Mouse (Mus musculus): ENCODE data around the gene Med25. TPM values are rescaled to one million over a fixed set of nuclear protein-coding genes. Genes with fewer than 3 reads are reported as not detected.

The Med25 gene
- total and polyA plus RNA-seq, 2 experiments from 2014 or later, result 148 to 151 TPM

- H3K36me3 ChIP-seq (ENCODE audit: insufficient read depth), result peaks cover 23% of the 10 kb centered on the region
- peak; percentile 16; the same call in 1 of the 2 replicates for TF ChIP-seq CTCF (IDR thresholded peaks at IDR 0.05; ENCODE audit: low read depth)
- no peaks in the 10 kb centered on the region for H3K27me3 ChIP-seq (ENCODE audit: insufficient read depth, low read length)
- H3K27ac ChIP-seq (ENCODE audit: low read depth, low read length), result peak within 1 kb of the TSS; percentile 90
- H3K9ac ChIP-seq, result peak within 1 kb of the TSS; percentile 85
- peak within 1 kb of the TSS; percentile 66 for H3K4me3 ChIP-seq (ENCODE audit: low read depth, low read length)
- H3K4me2 ChIP-seq (ENCODE audit: low read depth), result peak within 1 kb of the TSS; percentile 88
- H3K4me1 ChIP-seq (ENCODE audit: insufficient read depth), result peaks cover 6% of the 10 kb centered on the region
- ATAC-seq (peak; percentile 83), DNase-seq (peak; percentile 95)
- under 1% methylated on average over 32 of the region's 32 CpGs for WGBS
- H3K9me3 ChIP-seq (ENCODE audit: low read length), result no peaks in the 10 kb centered on the region
Measured at GRCm38 (mm10) chr7:44857042-44857552, 35.4 kb downstream of the Med25 start, which contains the start of gene Pnkp. Gene Pnkp (plus strand): TSS chr7:44857139.

GRCm38 (mm10) chr7:44856265-44856916 is 36.1 kb downstream of the Med25 start:
- no peak for TF ChIP-seq CTCF (IDR thresholded peaks at IDR 0.05; ENCODE audit: low read depth)
- no peak for ATAC-seq

GRCm38 (mm10) chr7:44855036-44855435 is 37.5 kb downstream of the Med25 start:
- Histone ChIP-seq H3K4me1 (ENCODE audit: insufficient read depth) (peaks cover 11% of the 10 kb centered on the region), H3K36me3 (ENCODE audit: insufficient read depth) (peaks cover 15% of the 10 kb centered on the region), H3K27ac (ENCODE audit: low read depth, low read length) (peak overlapping the region; percentile 80), H3K4me3 (ENCODE audit: low read depth, low read length) (peak overlapping the region; percentile 34), H3K9ac (peak overlapping the region; percentile 49), H3K4me2 (ENCODE audit: low read depth) (peak overlapping the region; percentile 58), H3K9me3 (ENCODE audit: low read length) (no peaks in the 10 kb centered on the region), H3K27me3 (ENCODE audit: insufficient read depth, low read length) (no peaks in the 10 kb centered on the region)
- no peak for DNase-seq
- 35% methylated on average over 10 of the region's 10 CpGs for WGBS
- ATAC-seq, result no peak
- TF ChIP-seq CTCF (IDR thresholded peaks at IDR 0.05; ENCODE audit: low read depth), result no peak

More at GRCm38 (mm10) chr7:44856265-44856916, 36.1 kb downstream of the Med25 start:
- H3K4me2 ChIP-seq (ENCODE audit: low read depth), result peak overlapping the region; percentile 88
- peaks cover 6% of the 10 kb centered on the region for H3K4me1 ChIP-seq (ENCODE audit: insufficient read depth)
- peak overlapping the region; percentile 90 for H3K27ac ChIP-seq (ENCODE audit: low read depth, low read length)
- 66% methylated on average over 9 of the region's 9 CpGs for WGBS
- peaks cover 15% of the 10 kb centered on the region for H3K36me3 ChIP-seq (ENCODE audit: insufficient read depth)
- H3K27me3 ChIP-seq (ENCODE audit: insufficient read depth, low read length), result no peaks in the 10 kb centered on the region
- H3K4me3 ChIP-seq (ENCODE audit: low read depth, low read length), result peak overlapping the region; percentile 66
- H3K9me3 ChIP-seq (ENCODE audit: low read length), result no peaks in the 10 kb centered on the region
- H3K9ac ChIP-seq, result no peak overlapping the region
- no peak for DNase-seq

- H3K4me2 ChIP-seq (ENCODE audit: low read depth), result peak overlapping the region; percentile 58
- no peak for TF ChIP-seq CTCF (IDR thresholded peaks at IDR 0.05; ENCODE audit: low read depth)
- H3K27me3 ChIP-seq (ENCODE audit: insufficient read depth, low read length), result no peaks in the 10 kb centered on the region
- H3K9ac ChIP-seq, result peak overlapping the region; percentile 49
- no peaks in the 10 kb centered on the region for H3K9me3 ChIP-seq (ENCODE audit: low read length)
- peak overlapping the region; percentile 80 for H3K27ac ChIP-seq (ENCODE audit: low read depth, low read length)
- peak; percentile 10; the same call in 1 of the 2 replicates for ATAC-seq
- 2% methylated on average over 45 of the region's 45 CpGs for WGBS
- DNase-seq, result peak; percentile 60
- H3K36me3 ChIP-seq (ENCODE audit: insufficient read depth), result peaks cover 11% of the 10 kb centered on the region
- H3K4me3 ChIP-seq (ENCODE audit: low read depth, low read length), result peak overlapping the region; percentile 34
- H3K4me1 ChIP-seq (ENCODE audit: insufficient read depth), result peaks cover 11% of the 10 kb centered on the region
Measured at GRCm38 (mm10) chr7:44854356-44855031, 38.0 kb downstream of the Med25 start.

GRCm38 (mm10) chr7:44853596-44854355 is 38.7 kb downstream of the Med25 start:
- H3K4me3 ChIP-seq (ENCODE audit: low read depth, low read length), result peak overlapping the region; percentile 34
- TF ChIP-seq CTCF (IDR thresholded peaks at IDR 0.05; ENCODE audit: low read depth), result no peak
- ATAC-seq (no peak), DNase-seq (no peak)
- H3K27ac ChIP-seq (ENCODE audit: low read depth, low read length), result peak overlapping the region; percentile 80
- H3K9me3 ChIP-seq (ENCODE audit: low read length), result no peaks in the 10 kb centered on the region
- H3K4me1 ChIP-seq (ENCODE audit: insufficient read depth), result peaks cover 11% of the 10 kb centered on the region
- WGBS, result 34% methylated on average over 26 of the region's 26 CpGs
- peaks cover 7% of the 10 kb centered on the region for H3K36me3 ChIP-seq (ENCODE audit: insufficient read depth)
- no peaks in the 10 kb centered on the region for H3K27me3 ChIP-seq (ENCODE audit: insufficient read depth, low read length)
- H3K4me2 ChIP-seq (ENCODE audit: low read depth), result peak overlapping the region; percentile 58
- H3K9ac ChIP-seq, result peak overlapping the region; percentile 49

GRCm38 (mm10) chr7:44853065-44853464 is 39.4 kb downstream of the Med25 start:
- no peak for ATAC-seq
- no peaks in the 10 kb centered on the region for H3K27me3 ChIP-seq (ENCODE audit: insufficient read depth, low read length)
- WGBS, result 88% methylated on average over 2 of the region's 2 CpGs
- DNase-seq, result no peak
- H3K27ac ChIP-seq (ENCODE audit: low read depth, low read length), result no peak overlapping the region
- peaks cover 7% of the 10 kb centered on the region for H3K36me3 ChIP-seq (ENCODE audit: insufficient read depth)
- H3K4me1 ChIP-seq (ENCODE audit: insufficient read depth), result peaks cover 10% of the 10 kb centered on the region
- H3K4me2 ChIP-seq (ENCODE audit: low read depth), result no peak overlapping the region
- H3K4me3 ChIP-seq (ENCODE audit: low read depth, low read length), result no peak overlapping the region
- no peaks in the 10 kb centered on the region for H3K9me3 ChIP-seq (ENCODE audit: low read length)
- H3K9ac ChIP-seq, result no peak overlapping the region
- TF ChIP-seq CTCF (IDR thresholded peaks at IDR 0.05; ENCODE audit: low read depth), result no peak

Data from forebrain, postnatal 0 days (tissue).